Mouse (Mus musculus) ES-E14 (cell line): Measurements from ENCODE around the gene Ctnnbl1. TPM values are rescaled to one million over a fixed set of nuclear protein-coding genes. Genes with fewer than 3 reads are reported as not detected.

Source experiments
- DNase-seq: peaks from one replicate; pipeline ENCODE4 v3.0.0-alpha.2; 2013; ENCODE audit warnings: low read depth, low spot score
- H3K27ac ChIP-seq: 2 replicates; pipeline ENCODE4 v1.5.1; 2012; ENCODE audit warnings: low read depth, mild to moderate bottlenecking, low read length, moderate library complexity, mixed read lengths; ENCODE audit not compliant: poor library complexity, insufficient read depth, severe bottlenecking
- H3K36me3 ChIP-seq: 2 replicates; pipeline ENCODE4 v1.6.1; 2012; ENCODE audit warnings: mild to moderate bottlenecking, low read length, moderate library complexity, mixed read lengths; ENCODE audit not compliant: control insufficient read depth, poor library complexity, insufficient read depth, severe bottlenecking
- H3K4me1 ChIP-seq, 2 experiments: fragments of 150-350 bp in 1 of 2; sonication (generic) in 1 of 2; 2 replicates each; pipeline ENCODE4 v1.6.1; 2012; ENCODE audit warnings: low read length in 2 of 2, mild to moderate bottlenecking in 1 of 2, mixed read lengths in 1 of 2; ENCODE audit not compliant: control insufficient read depth in 2 of 2, insufficient read depth in 2 of 2, poor library complexity in 1 of 2
- H3K4me3 ChIP-seq, 2 experiments: fragments of 150-350 bp in 1 of 2; sonication (generic) in 1 of 2; 2 replicates each; pipeline ENCODE4 v1.5.1; 2012; ENCODE audit warnings: low read length in 2 of 2, low read depth in 1 of 2, mild to moderate bottlenecking in 1 of 2, mixed read lengths in 1 of 2; ENCODE audit not compliant: insufficient read depth in 1 of 2, poor library complexity in 1 of 2, severe bottlenecking in 1 of 2
- H3K9ac ChIP-seq: 2 replicates; pipeline ENCODE4 v1.6.1; 2012; ENCODE audit warnings: low read depth, mild to moderate bottlenecking, low read length, mixed read lengths; ENCODE audit not compliant: poor library complexity, insufficient read depth, severe bottlenecking
- H3K9me3 ChIP-seq: fragments of 150-350 bp; sonication (generic); 2 replicates; pipeline ENCODE4 v1.6.1; 2012; ENCODE audit warnings: low read depth, mild to moderate bottlenecking, low read length; ENCODE audit not compliant: control insufficient read depth, insufficient read depth
- CHD2 ChIP-seq: IDR thresholded peaks from 2 replicates; pipeline ENCODE4 v1.6.1; 2014; ENCODE audit warnings: mild to moderate bottlenecking, low read depth, low read length, inconsistent platforms
- HCFC1 ChIP-seq: IDR thresholded peaks from 2 replicates; pipeline ENCODE4 v1.6.1; 2012; ENCODE audit warnings: low read length, inconsistent platforms, borderline replicate concordance; ENCODE audit not compliant: insufficient read depth
- MAFK ChIP-seq: IDR thresholded peaks from 2 replicates; pipeline ENCODE4 v1.6.1; 2014; ENCODE audit warnings: mild to moderate bottlenecking, low read depth, low read length, inconsistent platforms; ENCODE audit not compliant: insufficient read depth
- ZC3H11A ChIP-seq: IDR thresholded peaks from 2 replicates; pipeline ENCODE4 v1.6.1; 2012; ENCODE audit warnings: low read depth, mild to moderate bottlenecking, inconsistent platforms, low read length, borderline replicate concordance
- ZNF384 ChIP-seq: IDR thresholded peaks from 2 replicates; pipeline ENCODE4 v1.6.1; 2012; ENCODE audit warnings: low read depth, low read length, inconsistent platforms
- in situ Hi-C, 2 experiments: fragments of 600-800 bp; cut with MboI; formaldehyde crosslinking; loops; one replicate each; pipeline ENCODE4 v1.15.1; 2025; ENCODE audit warnings: low sequenced_read_pairs in 2 of 2, inconsistent platforms in 1 of 2; ENCODE audit not compliant: unreplicated experiment in 2 of 2
- total RNA-seq: library from RNA; depleted of rRNA; stranded (reverse); fragments of 300-350 nt; gene quantifications from 2 replicates; pipeline ENCODE4 v1.2.3, GENCODE M21; 2012

Gene Ctnnbl1
- total RNA-seq, 1 experiment: 63.9 TPM

GRCm38 (mm10) chr2:157867126-157867525, 129.9 kb downstream of the Ctnnbl1 start:
- in situ Hi-C loops: no loop called here
- TF ChIP-seq MAFK (no peak), ZNF384 (no peak), HCFC1 (no peak), ZC3H11A (no peak), CHD2 (no peak)

GRCm38 (mm10) chr2:157870247-157870646, 133.0 kb downstream of the Ctnnbl1 start:
- no peak overlapping the region for H3K9ac ChIP-seq
- no peak overlapping the region for H3K4me3 ChIP-seq
- no peak for TF ChIP-seq MAFK
- no peak for TF ChIP-seq HCFC1
- no peak for TF ChIP-seq ZNF384
- TF ChIP-seq ZC3H11A: no peak
- TF ChIP-seq CHD2: no peak
- no peak overlapping the region for H3K27ac ChIP-seq
- H3K4me1 ChIP-seq: peaks cover 0 to 5% of the 10 kb centered on the region in 2 experiments; a peak in 2 of 4 replicates
- in situ Hi-C loops: no loop called here
- H3K9me3 ChIP-seq: no peaks in the 10 kb centered on the region
- H3K36me3 ChIP-seq: no peaks in the 10 kb centered on the region
- no peak for DNase-seq

More at GRCm38 (mm10) chr2:157867126-157867525, 129.9 kb downstream of the Ctnnbl1 start:
- no peak for DNase-seq
- Histone ChIP-seq H3K9ac (no peak overlapping the region), H3K4me1 (peaks cover 0 to 5% of the 10 kb centered on the region in 2 experiments; a peak in 2 of 4 replicates), H3K27ac (no peak overlapping the region), H3K9me3 (no peaks in the 10 kb centered on the region), H3K36me3 (no peaks in the 10 kb centered on the region), H3K4me3 (no peak overlapping the region)

- no peak for DNase-seq
- Histone ChIP-seq H3K36me3 (peaks cover 3% of the 10 kb centered on the region; the same call in 1 of the 2 replicates), H3K27ac (no peak overlapping the region), H3K9ac (no peak overlapping the region), H3K4me1 (no peaks in the 10 kb centered on the region), H3K4me3 (no peak overlapping the region), H3K9me3 (no peaks in the 10 kb centered on the region)
- in situ Hi-C loops: no loop called here
- TF ChIP-seq HCFC1 (no peak), ZNF384 (no peak), ZC3H11A (no peak), MAFK (no peak), CHD2 (no peak)
These were observed 136.0 kb downstream of the Ctnnbl1 start for GRCm38 (mm10) chr2:157873223-157873622.

- H3K36me3 ChIP-seq: peaks cover 3% of the 10 kb centered on the region; the same call in 1 of the 2 replicates
- H3K4me3 ChIP-seq: no peak overlapping the region
- no peaks in the 10 kb centered on the region for H3K9me3 ChIP-seq
- no peaks in the 10 kb centered on the region for H3K4me1 ChIP-seq
- TF ChIP-seq HCFC1 (no peak), ZC3H11A (no peak)
- H3K9ac ChIP-seq: no peak overlapping the region
- in situ Hi-C loops: no loop called here
- H3K27ac ChIP-seq: no peak overlapping the region
- no peak for DNase-seq
These were observed 136.5 kb downstream of the Ctnnbl1 start for GRCm38 (mm10) chr2:157873691-157874090.

- H3K36me3 ChIP-seq: peaks cover 3% of the 10 kb centered on the region; the same call in 1 of the 2 replicates
- in situ Hi-C loops: no loop called here
These were observed 137.9 kb downstream of the Ctnnbl1 start for GRCm38 (mm10) chr2:157875111-157875510.

More at GRCm38 (mm10) chr2:157875111-157875510, 137.9 kb downstream of the Ctnnbl1 start:
- Histone ChIP-seq H3K4me1 (no peaks in the 10 kb centered on the region), H3K9me3 (no peaks in the 10 kb centered on the region), H3K27ac (no peak overlapping the region), H3K4me3 (no peak overlapping the region), H3K9ac (no peak overlapping the region)
- no peak for TF ChIP-seq MAFK
- no peak for TF ChIP-seq ZNF384
- no peak for TF ChIP-seq ZC3H11A
- TF ChIP-seq CHD2: no peak
- TF ChIP-seq HCFC1: no peak
- DNase-seq: no peak
